Mouse (Mus musculus) spleen, adult 2 months (tissue): ENCODE measurements around the gene Lypla2.

Experiments
- CTCF ChIP-seq: fragments of 200-500 bp; IDR thresholded peaks from 2 replicates; pipeline ENCODE4 v1.5.1; 2011; ENCODE audit warnings: mild to moderate bottlenecking, inconsistent platforms; ENCODE audit not compliant: insufficient read depth, insufficient read length, insufficient replicate concordance; ENCODE audit errors: extremely low read depth
- POLR2A ChIP-seq: fragments of 200-500 bp; IDR thresholded peaks from 2 replicates; pipeline ENCODE4 v1.6.1; 2011; ENCODE audit warnings: low read depth, low read length, inconsistent platforms

DNA sequence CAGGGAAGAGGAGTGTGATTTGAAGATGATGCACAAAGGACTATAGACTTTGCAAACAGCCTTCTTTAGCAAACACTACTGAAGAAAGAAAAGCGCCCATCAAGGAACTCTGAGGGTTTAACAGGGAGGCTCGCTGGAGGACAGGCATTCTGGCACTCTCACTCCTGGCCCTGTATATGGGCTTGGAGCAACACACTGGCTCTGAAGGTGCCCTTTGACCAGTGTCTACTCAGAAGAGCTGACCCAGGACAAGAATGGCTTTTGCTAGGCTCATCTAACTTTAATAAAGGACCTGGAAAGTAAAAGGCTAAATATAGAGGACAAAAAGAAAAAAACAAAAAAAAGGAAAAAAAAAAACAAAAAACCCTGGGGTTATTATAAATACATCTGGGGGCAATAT, 32.5 kb upstream of the Lypla2 start:
- TF ChIP-seq CTCF (no peak), POLR2A (no peak)
